Mouse (Mus musculus) embryonic facial prominence, embryonic 15.5 days (tissue): ENCODE results near the gene Mgat1. TPM values are rescaled to one million over a fixed set of nuclear protein-coding genes. Genes with fewer than 3 reads are reported as not detected.

ENCODE experiments used
- ATAC-seq: fragments of 200-750 bp; cut with Nextera tagmentation; 2 replicates; pipeline ENCODE4 v1.8.0; 2017; ENCODE audit warnings: low read depth, moderate TSS enrichment; ENCODE audit not compliant: insufficient number of reproducible peaks, low FRiP score, low TSS enrichment
- H3K27ac ChIP-seq: fragments of 300-500 bp; sonication (generic); replicated peaks from 2 replicates; pipeline ENCODE4 v1.5.1; 2015; ENCODE audit warnings: mild to moderate bottlenecking, inconsistent platforms
- H3K27me3 ChIP-seq: fragments of 300-500 bp; sonication (generic); 2 replicates; pipeline ENCODE4 v1.6.1; 2015; ENCODE audit warnings: inconsistent platforms
- H3K36me3 ChIP-seq: fragments of 300-500 bp; sonication (generic); 2 replicates; pipeline ENCODE4 v1.6.1; 2015; ENCODE audit warnings: mild to moderate bottlenecking, inconsistent platforms
- H3K4me1 ChIP-seq: fragments of 300-500 bp; sonication (generic); 2 replicates; pipeline ENCODE4 v1.6.1; 2015; ENCODE audit warnings: inconsistent platforms
- H3K4me2 ChIP-seq: fragments of 300-500 bp; sonication (generic); replicated peaks from 2 replicates; pipeline ENCODE4 v1.6.1; 2015; ENCODE audit warnings: mild to moderate bottlenecking, inconsistent platforms
- H3K4me3 ChIP-seq: fragments of 300-500 bp; sonication (generic); replicated peaks from 2 replicates; pipeline ENCODE4 v1.5.1; 2015; ENCODE audit warnings: mild to moderate bottlenecking, inconsistent platforms
- H3K9ac ChIP-seq: fragments of 300-500 bp; sonication (generic); 2 replicates; pipeline ENCODE4 v1.6.1; 2015; ENCODE audit warnings: inconsistent platforms
- H3K9me3 ChIP-seq: fragments of 300-500 bp; sonication (generic); replicated peaks from 2 replicates; pipeline ENCODE4 v1.6.1; 2016; ENCODE audit warnings: inconsistent platforms
- WGBS: fragments of 180-500 bp; shearing (Covaris S2); methylation state at CpG from one replicate; pipeline ENCODE4 v1.1.7; 2015; 5-methylcytosine and 5-hydroxymethylcytosine counted together
- polyA plus RNA-seq: library from polyadenylated mRNA; unstranded; fragments of >200 nt; fragmentation: Nextera tagmentation; extraction: Ambion mirVana; gene quantifications from 2 replicates; pipeline ENCODE4 v1.2.1, GENCODE M21; 2015

Mgat1 gene
- polyA plus RNA-seq, 1 experiment from 2014 or later, result 71.7 TPM

DNA sequence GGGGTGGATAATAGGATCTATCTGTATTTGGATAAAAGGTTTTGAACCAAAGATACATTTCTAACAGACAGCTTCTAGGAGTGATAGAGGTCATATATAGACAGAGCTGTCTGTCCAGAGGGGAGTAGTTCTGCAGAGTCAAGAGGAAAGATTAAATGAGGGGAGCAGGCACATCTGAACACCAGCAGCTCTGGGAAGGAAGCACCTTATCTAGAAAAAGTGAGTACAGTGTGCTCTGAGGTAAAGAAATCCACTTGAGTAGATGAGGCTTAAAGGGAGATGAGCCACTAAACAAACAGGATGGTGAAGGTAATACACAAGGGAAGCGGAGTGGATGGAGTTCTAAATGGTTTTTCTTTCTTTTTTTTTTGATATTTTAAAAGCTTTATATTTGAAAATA lies 36.5 kb upstream of the Mgat1 start:
- 97% methylated on average over 1 of the region's 1 CpGs for WGBS
- no peaks in the 10 kb centered on the region for H3K9me3 ChIP-seq
- ATAC-seq, result no peak
- peaks cover 7% of the 10 kb centered on the region; the same call in 1 of the 2 replicates for H3K36me3 ChIP-seq
- H3K4me3 ChIP-seq, result no peak overlapping the region
- H3K27ac ChIP-seq, result no peak overlapping the region
- no peak overlapping the region for H3K4me2 ChIP-seq
- H3K9ac ChIP-seq, result no peak overlapping the region
- H3K4me1 ChIP-seq, result peaks cover 5% of the 10 kb centered on the region; the same call in 1 of the 2 replicates
- no peaks in the 10 kb centered on the region for H3K27me3 ChIP-seq

GRCm38 (mm10) chr11:49212577-49212976 lies 31.4 kb upstream of the Mgat1 start:
- no peak for ATAC-seq
- peaks cover 36% of the 10 kb centered on the region for H3K36me3 ChIP-seq
- no peak overlapping the region for H3K9ac ChIP-seq

DNA sequence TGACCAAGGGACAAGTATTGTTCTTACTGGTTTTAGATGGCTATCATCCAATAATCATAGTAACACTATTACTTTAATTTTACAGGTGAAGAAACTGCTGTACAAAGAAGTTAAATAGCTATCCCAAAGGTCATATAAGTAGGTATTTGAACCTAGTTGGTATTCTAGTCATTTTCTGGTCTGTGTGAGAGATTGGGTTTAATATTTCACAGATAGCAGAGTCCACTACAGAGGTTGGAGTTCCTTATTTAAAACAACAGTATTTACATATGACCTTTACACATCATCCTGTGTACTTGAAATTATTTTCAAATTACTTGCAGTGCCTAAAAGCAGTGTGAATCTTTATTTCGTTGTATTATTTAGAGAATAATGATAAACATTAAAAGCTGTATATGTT lies 30.5 kb upstream of the Mgat1 start:
- peaks cover 36% of the 10 kb centered on the region for H3K36me3 ChIP-seq

More at GRCm38 (mm10) chr11:49212577-49212976, 31.4 kb upstream of the Mgat1 start:
- H3K27me3 ChIP-seq, result no peaks in the 10 kb centered on the region
- no peaks in the 10 kb centered on the region for H3K4me1 ChIP-seq
- no peaks in the 10 kb centered on the region for H3K9me3 ChIP-seq
- H3K4me3 ChIP-seq, result no peak overlapping the region
- no peak overlapping the region for H3K27ac ChIP-seq
- no peak overlapping the region for H3K4me2 ChIP-seq

DNA sequence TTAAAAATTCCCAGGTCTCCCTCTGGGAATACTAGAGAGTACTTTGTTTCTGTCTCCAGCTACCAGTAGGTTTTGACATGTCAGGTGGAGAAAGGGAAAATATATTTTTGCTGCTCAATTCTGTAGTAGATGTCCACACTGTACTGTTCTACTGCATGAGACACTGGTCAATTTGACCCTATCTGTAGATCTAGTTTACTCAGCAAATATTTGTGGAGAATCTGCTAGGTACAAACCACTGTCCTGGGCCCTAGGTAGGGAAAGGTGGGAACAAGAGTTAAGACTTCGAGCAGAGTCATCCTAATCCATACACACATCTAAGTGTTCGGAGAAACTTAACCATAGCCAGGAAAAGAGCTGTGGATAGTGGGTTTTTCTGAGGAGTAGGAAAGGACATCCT lies 24.7 kb upstream of the Mgat1 start:
- no peak overlapping the region for H3K9ac ChIP-seq
- H3K27me3 ChIP-seq, result no peaks in the 10 kb centered on the region
- no peak overlapping the region for H3K4me2 ChIP-seq
- no peak overlapping the region for H3K4me3 ChIP-seq
- 95% methylated on average over 2 of the region's 2 CpGs for WGBS
- H3K27ac ChIP-seq, result no peak overlapping the region
- no peak for ATAC-seq
- peaks cover 30% of the 10 kb centered on the region for H3K36me3 ChIP-seq
- H3K9me3 ChIP-seq, result no peaks in the 10 kb centered on the region
- no peaks in the 10 kb centered on the region for H3K4me1 ChIP-seq

More for the DNA sequence above, 30.5 kb upstream of the Mgat1 start:
- Histone ChIP-seq H3K27me3 (no peaks in the 10 kb centered on the region), H3K27ac (no peak overlapping the region), H3K4me1 (no peaks in the 10 kb centered on the region), H3K9ac (no peak overlapping the region), H3K4me3 (no peak overlapping the region), H3K9me3 (no peaks in the 10 kb centered on the region), H3K4me2 (no peak overlapping the region)
- 94% methylated on average over 1 of the region's 1 CpGs for WGBS
- no peak for ATAC-seq

DNA sequence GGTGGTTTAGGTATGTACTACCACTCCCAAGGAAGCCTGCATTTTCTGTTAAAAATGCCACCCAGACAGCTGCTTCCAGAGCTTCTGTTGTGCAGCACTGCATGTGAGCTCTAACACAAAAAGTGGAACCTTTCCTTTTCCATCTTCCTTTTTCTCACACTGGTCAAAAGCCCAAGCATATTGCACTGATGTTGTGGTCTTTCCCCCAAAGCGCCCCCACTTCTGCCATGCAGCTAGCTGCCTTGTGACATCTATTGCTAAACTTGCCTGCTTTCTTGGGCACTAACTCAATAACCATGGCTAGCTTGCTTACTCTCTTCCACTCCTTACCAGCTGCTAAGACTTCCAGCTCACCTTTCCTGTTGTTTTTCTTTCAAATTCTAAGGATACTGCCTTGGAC lies 19.5 kb upstream of the Mgat1 start:
- Histone ChIP-seq H3K9ac (no peak overlapping the region), H3K27ac (no peak overlapping the region), H3K9me3 (no peaks in the 10 kb centered on the region), H3K4me1 (no peaks in the 10 kb centered on the region), H3K4me2 (no peak overlapping the region), H3K36me3 (no peaks in the 10 kb centered on the region), H3K4me3 (no peak overlapping the region), H3K27me3 (no peaks in the 10 kb centered on the region)
- 61% methylated on average over 1 of the region's 1 CpGs for WGBS
- ATAC-seq, result no peak

- no peak overlapping the region for H3K4me3 ChIP-seq
- H3K27ac ChIP-seq, result no peak overlapping the region
- no peaks in the 10 kb centered on the region for H3K9me3 ChIP-seq
- no peak overlapping the region for H3K9ac ChIP-seq
- H3K36me3 ChIP-seq, result no peaks in the 10 kb centered on the region
- H3K4me2 ChIP-seq, result no peak overlapping the region
- ATAC-seq, result no peak
- no peaks in the 10 kb centered on the region for H3K4me1 ChIP-seq
- 40% methylated on average over 3 of the region's 3 CpGs for WGBS
- no peaks in the 10 kb centered on the region for H3K27me3 ChIP-seq
These were observed 11.2 kb upstream of the Mgat1 start for GRCm38 (mm10) chr11:49232781-49233180.

- no peak for ATAC-seq
- H3K27ac ChIP-seq, result no peak overlapping the region
- no peaks in the 10 kb centered on the region for H3K4me1 ChIP-seq
- H3K36me3 ChIP-seq, result no peaks in the 10 kb centered on the region
- H3K9ac ChIP-seq, result no peak overlapping the region
- H3K4me2 ChIP-seq, result no peak overlapping the region
- H3K9me3 ChIP-seq, result no peaks in the 10 kb centered on the region
- WGBS, result 52% methylated on average over 3 of the region's 3 CpGs
- no peak overlapping the region for H3K4me3 ChIP-seq
- H3K27me3 ChIP-seq, result no peaks in the 10 kb centered on the region
These were observed 8.4 kb upstream of the Mgat1 start for GRCm38 (mm10) chr11:49235459-49236207.

DNA sequence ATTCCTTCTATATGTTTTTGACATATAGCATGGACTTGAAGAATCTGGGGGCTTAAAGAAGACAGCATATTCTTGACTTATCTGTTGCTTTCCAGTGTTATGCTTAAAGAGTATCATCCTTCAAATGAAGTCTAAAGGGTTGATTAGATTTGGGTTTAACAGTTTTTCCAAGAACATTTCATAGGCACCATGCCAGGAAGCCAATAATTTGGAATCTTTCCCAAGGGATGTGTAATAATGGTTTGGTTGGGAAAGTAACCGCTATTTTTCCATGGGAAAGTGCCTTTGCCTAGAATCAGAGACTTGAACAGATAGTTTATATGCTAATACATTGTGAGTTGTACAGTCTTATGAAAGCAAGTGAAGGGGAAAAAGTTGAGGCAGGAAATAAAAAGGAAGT lies 7.1 kb upstream of the Mgat1 start:
- Histone ChIP-seq H3K36me3 (no peaks in the 10 kb centered on the region), H3K4me2 (no peak overlapping the region), H3K27ac (no peak overlapping the region), H3K9ac (no peak overlapping the region), H3K9me3 (no peaks in the 10 kb centered on the region), H3K4me1 (no peaks in the 10 kb centered on the region), H3K27me3 (no peaks in the 10 kb centered on the region), H3K4me3 (no peak overlapping the region)
- WGBS, result 49% methylated on average over 1 of the region's 1 CpGs
- no peak for ATAC-seq

GRCm38 (mm10) chr11:49237532-49237931 lies 6.5 kb upstream of the Mgat1 start:
- Histone ChIP-seq H3K27ac (no peak overlapping the region), H3K9me3 (no peaks in the 10 kb centered on the region), H3K27me3 (no peaks in the 10 kb centered on the region), H3K36me3 (no peaks in the 10 kb centered on the region), H3K4me3 (no peak overlapping the region), H3K4me2 (no peak overlapping the region), H3K4me1 (no peaks in the 10 kb centered on the region), H3K9ac (no peak overlapping the region)
- no peak for ATAC-seq
- WGBS, result 73% methylated on average over 2 of the region's 2 CpGs

DNA sequence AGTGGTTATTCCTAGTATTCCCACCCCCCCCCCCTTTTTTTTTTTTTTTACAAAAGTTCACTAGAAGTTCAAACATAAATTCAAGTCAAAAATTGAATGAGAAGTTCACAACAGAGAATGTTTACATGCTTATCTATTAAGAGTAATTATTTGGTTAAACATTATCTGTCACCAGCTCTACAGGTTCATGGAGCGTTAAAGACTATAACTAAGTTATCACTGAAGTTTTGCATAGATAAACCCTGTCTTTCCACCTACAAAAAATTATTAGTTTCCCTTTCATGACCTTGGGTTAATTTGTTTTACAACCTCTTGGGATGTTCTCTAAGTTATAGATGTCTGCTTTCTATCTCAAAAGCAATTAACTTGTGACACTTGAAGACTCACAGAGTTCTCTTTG lies 3.7 kb upstream of the Mgat1 start:
- WGBS, result 92% methylated on average over 1 of the region's 1 CpGs
- H3K4me3 ChIP-seq, result no peak overlapping the region
- no peak for ATAC-seq

DNA sequence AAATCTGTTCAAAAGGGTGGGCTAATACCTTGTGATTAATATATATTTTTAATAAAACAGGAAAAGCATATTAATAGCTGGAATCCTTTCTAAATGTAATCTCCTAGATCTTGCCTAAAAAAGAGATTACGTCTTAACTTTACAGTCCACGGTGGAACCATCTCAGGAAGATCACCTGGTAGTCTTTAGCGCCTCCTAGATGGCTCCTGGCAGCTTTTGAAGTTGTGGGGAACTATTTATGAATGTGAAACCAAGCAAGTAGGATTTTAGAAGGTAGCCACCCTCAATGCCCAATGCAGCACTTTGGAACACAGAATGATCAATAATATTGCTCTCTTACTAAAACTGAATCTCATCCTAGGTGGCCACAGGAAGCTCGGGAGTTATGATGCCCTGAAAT lies 3.1 kb upstream of the Mgat1 start:
- no peaks in the 10 kb centered on the region for H3K27me3 ChIP-seq
- WGBS, result 81% methylated on average over 4 of the region's 4 CpGs

More for the DNA sequence above, 3.7 kb upstream of the Mgat1 start:
- Histone ChIP-seq H3K4me2 (no peak overlapping the region), H3K4me1 (peaks cover 13% of the 10 kb centered on the region), H3K27ac (no peak overlapping the region), H3K9ac (no peak overlapping the region), H3K36me3 (no peaks in the 10 kb centered on the region), H3K27me3 (no peaks in the 10 kb centered on the region), H3K9me3 (no peaks in the 10 kb centered on the region)

DNA sequence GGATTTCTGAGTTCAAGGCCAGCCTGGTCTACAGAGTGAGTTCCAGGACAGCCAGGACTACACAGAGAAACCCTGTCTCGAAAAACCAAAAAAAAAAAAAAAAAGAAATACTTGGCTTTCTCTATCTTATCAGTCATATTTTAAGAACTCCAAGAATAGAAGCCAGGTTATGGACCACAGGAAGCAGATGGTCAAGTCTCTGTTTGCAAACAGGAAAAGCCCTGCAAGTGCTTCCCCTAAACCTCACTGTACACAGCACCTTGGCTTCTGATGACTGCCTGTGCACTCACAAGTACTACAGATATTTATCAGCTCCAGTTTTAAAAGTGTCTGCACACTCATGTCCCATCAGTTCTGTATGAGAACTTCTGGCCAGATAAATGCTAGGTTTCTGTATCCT lies 2.5 kb upstream of the Mgat1 start:
- no peak overlapping the region for H3K27ac ChIP-seq
- ATAC-seq, result no peak
- 67% methylated on average over 1 of the region's 1 CpGs for WGBS

More for the DNA sequence above, 3.1 kb upstream of the Mgat1 start:
- H3K9me3 ChIP-seq, result no peaks in the 10 kb centered on the region
- H3K4me2 ChIP-seq, result no peak overlapping the region
- no peak for ATAC-seq
- peaks cover 19% of the 10 kb centered on the region for H3K4me1 ChIP-seq
- H3K4me3 ChIP-seq, result no peak overlapping the region
- no peak overlapping the region for H3K27ac ChIP-seq
- no peak overlapping the region for H3K9ac ChIP-seq
- no peaks in the 10 kb centered on the region for H3K36me3 ChIP-seq

More for the DNA sequence above, 2.5 kb upstream of the Mgat1 start:
- Histone ChIP-seq H3K4me3 (no peak overlapping the region), H3K36me3 (no peaks in the 10 kb centered on the region), H3K27me3 (no peaks in the 10 kb centered on the region), H3K4me1 (peaks cover 24% of the 10 kb centered on the region), H3K4me2 (no peak overlapping the region), H3K9ac (no peak overlapping the region), H3K9me3 (no peaks in the 10 kb centered on the region)
